Mouse (Mus musculus) heart, embryonic 15.5 days (tissue): Measurements from ENCODE around the gene Kdm4d. TPM values are rescaled to one million over a fixed set of nuclear protein-coding genes. Genes with fewer than 3 reads are reported as not detected.

ENCODE experiments used
- ATAC-seq: fragments of 200-750 bp; cut with Nextera tagmentation; replicated peaks from 2 replicates; pipeline ENCODE4 v1.8.0; 2017; ENCODE audit warnings: low read depth, moderate TSS enrichment; ENCODE audit not compliant: insufficient number of reproducible peaks, insufficient read depth, low FRiP score
- H3K27ac ChIP-seq: fragments of 300-500 bp; sonication (generic); 2 replicates; pipeline ENCODE4 v1.5.1; 2015; ENCODE audit warnings: mild to moderate bottlenecking, inconsistent platforms
- H3K27me3 ChIP-seq: fragments of 300-500 bp; sonication (generic); 2 replicates; pipeline ENCODE4 v1.6.1; 2015; ENCODE audit warnings: inconsistent platforms
- H3K36me3 ChIP-seq: fragments of 300-500 bp; sonication (generic); 2 replicates; pipeline ENCODE4 v1.6.1; 2015; ENCODE audit warnings: mild to moderate bottlenecking, inconsistent platforms
- H3K4me1 ChIP-seq: fragments of 300-500 bp; sonication (generic); replicated peaks from 2 replicates; pipeline ENCODE4 v1.6.1; 2015; ENCODE audit warnings: inconsistent platforms
- H3K4me2 ChIP-seq: fragments of 300-500 bp; sonication (generic); 2 replicates; pipeline ENCODE4 v1.6.1; 2015; ENCODE audit warnings: inconsistent platforms, mild to moderate bottlenecking, moderate library complexity
- H3K4me3 ChIP-seq: fragments of 300-500 bp; sonication (generic); 2 replicates; pipeline ENCODE4 v1.5.1; 2015; ENCODE audit warnings: mild to moderate bottlenecking, inconsistent platforms
- H3K9ac ChIP-seq: fragments of 300-500 bp; sonication (generic); 2 replicates; pipeline ENCODE4 v1.6.1; 2015; ENCODE audit warnings: mild to moderate bottlenecking, inconsistent platforms
- H3K9me3 ChIP-seq: fragments of 300-500 bp; sonication (generic); replicated peaks from 2 replicates; pipeline ENCODE4 v1.6.1; 2016; ENCODE audit warnings: inconsistent platforms
- WGBS: fragments of 180-500 bp; shearing (Covaris S2); methylation state at CpG from one replicate; pipeline ENCODE4 v1.1.7; 2015; ENCODE audit warnings: mixed read lengths; 5-methylcytosine and 5-hydroxymethylcytosine counted together
- polyA plus RNA-seq: library from polyadenylated mRNA; unstranded; fragments of >200 nt; fragmentation: Nextera tagmentation; extraction: Ambion mirVana; gene quantifications from 2 replicates; pipeline ENCODE4 v1.2.1, GENCODE M21; 2015

Kdm4d gene
- polyA plus RNA-seq, 1 experiment from 2014 or later, result 0.11 TPM

- H3K27me3 ChIP-seq, result no peaks in the 10 kb centered on the region
- H3K9me3 ChIP-seq, result no peaks in the 10 kb centered on the region
- no peak overlapping the region for H3K27ac ChIP-seq
- H3K36me3 ChIP-seq, result no peaks in the 10 kb centered on the region
- H3K4me3 ChIP-seq, result no peak overlapping the region
- H3K4me1 ChIP-seq, result no peaks in the 10 kb centered on the region
- ATAC-seq, result no peak
- no peak overlapping the region for H3K4me2 ChIP-seq
- H3K9ac ChIP-seq, result no peak overlapping the region
- WGBS, result 82% methylated on average over 1 of the region's 1 CpGs
Observed at GRCm38 (mm10) chr9:14440347-14440746, 59.9 kb downstream of the Kdm4d start.

- H3K4me1 ChIP-seq, result no peaks in the 10 kb centered on the region
- no peak overlapping the region for H3K4me2 ChIP-seq
- no peaks in the 10 kb centered on the region for H3K36me3 ChIP-seq
- H3K4me3 ChIP-seq, result no peak overlapping the region
- no peak for ATAC-seq
- H3K9ac ChIP-seq, result no peak overlapping the region
- H3K27me3 ChIP-seq, result no peaks in the 10 kb centered on the region
- no peak overlapping the region for H3K27ac ChIP-seq
- H3K9me3 ChIP-seq, result no peaks in the 10 kb centered on the region
- 51% methylated on average over 11 of the region's 11 CpGs for WGBS
Observed at GRCm38 (mm10) chr9:14433252-14433939, 66.9 kb downstream of the Kdm4d start.

Other genes with a start within 250 kb of the Kdm4d start
- 10.2 and 10.6 TPM in 2 replicates for gene Sesn3, start 225.4 kb downstream of the Kdm4d start, polyA plus RNA-seq
- gene Endod1, start 119.0 kb downstream of the Kdm4d start, polyA plus RNA-seq, result 8.0 and 11.8 TPM in 2 replicates
- gene Cwc15, start 135 bp upstream of the Kdm4d start, polyA plus RNA-seq, result 103 and 118 TPM in 2 replicates
- gene Amotl1, start 144.6 kb upstream of the Kdm4d start, polyA plus RNA-seq, result 16.1 and 19.6 TPM in 2 replicates
- gene Piwil4, start 240.3 kb upstream of the Kdm4d start, polyA plus RNA-seq, result 0.08 and 0.15 TPM in 2 replicates